14 mouse cellular contexts compared by ENCODE assay signal in the genomic region with DNA sequence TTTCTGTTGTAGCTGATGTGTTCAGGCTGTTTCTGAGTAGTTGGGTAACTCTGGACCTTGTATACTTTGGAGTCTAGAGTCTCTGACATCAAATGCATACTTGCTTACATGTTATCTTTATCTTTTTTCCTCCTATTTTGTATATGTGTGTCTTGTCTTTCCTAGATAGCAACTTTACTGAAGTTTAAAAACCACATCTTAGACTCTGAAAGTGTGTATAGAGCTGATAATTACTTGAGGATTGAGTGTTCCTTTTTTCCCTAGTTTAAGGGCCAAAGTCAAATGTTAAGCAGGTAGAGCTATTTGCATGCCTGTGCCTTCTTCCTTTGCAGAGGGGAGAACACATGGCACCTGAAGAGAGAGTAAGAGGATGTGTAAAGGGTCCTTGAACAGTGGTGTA.
"Had no signal": no experiment of that assay in that cellular context is flagged by ENCODE, and none has a peak within 500 bp of the region (broad histone marks: within the 10 kb centered on the region; RNA-seq: fewer than 3 reads in every experiment).

No protein-coding gene starts in this region.

- DNase-seq: kidney, adult 2 months; kidney, postnatal 25 days; layer of hippocampus, adult 9-11 months; left cerebral cortex, postnatal 4 days; lung, adult 18-20 months; right cerebral cortex, postnatal 14 days; thymus, postnatal 36 days had no signal

- H3K4me1 ChIP-seq: intestine, embryonic 15.5 days; kidney, embryonic 15.5 days; limb, embryonic 13.5 days; midbrain, embryonic 15.5 days; neural tube, embryonic 12.5 days; stomach, embryonic 15.5 days had no signal

- H3K4me3 ChIP-seq: intestine, embryonic 15.5 days; kidney, embryonic 15.5 days; limb, embryonic 13.5 days; midbrain, embryonic 15.5 days; neural tube, embryonic 12.5 days; stomach, embryonic 15.5 days had no signal

- H3K27ac ChIP-seq: intestine, embryonic 15.5 days; kidney, embryonic 15.5 days; limb, embryonic 13.5 days; midbrain, embryonic 15.5 days; neural tube, embryonic 12.5 days; stomach, embryonic 15.5 days had no signal

- H3K36me3 ChIP-seq: intestine, embryonic 15.5 days; midbrain, embryonic 15.5 days had no signal

- H3K4me2 ChIP-seq: intestine, embryonic 15.5 days; kidney, embryonic 15.5 days; limb, embryonic 13.5 days; midbrain, embryonic 11.5 days; midbrain, embryonic 15.5 days; neural tube, embryonic 12.5 days; stomach, embryonic 15.5 days had no signal

- H3K27me3 ChIP-seq: intestine, embryonic 15.5 days; kidney, embryonic 15.5 days; limb, embryonic 13.5 days; midbrain, embryonic 15.5 days; neural tube, embryonic 12.5 days; stomach, embryonic 15.5 days had no signal

- H3K9ac ChIP-seq: intestine, embryonic 15.5 days; kidney, embryonic 15.5 days; limb, embryonic 13.5 days; midbrain, embryonic 15.5 days; neural tube, embryonic 12.5 days; stomach, embryonic 15.5 days had no signal

- H3K9me3 ChIP-seq: intestine, embryonic 15.5 days; kidney, embryonic 15.5 days; limb, embryonic 13.5 days; midbrain, embryonic 15.5 days; neural tube, embryonic 12.5 days; stomach, embryonic 15.5 days had no signal

- ATAC-seq: intestine, embryonic 15.5 days; midbrain, embryonic 15.5 days had no signal
